Mouse (Mus musculus) testis, postnatal 10 days (tissue): ENCODE data around the gene Cops6.
A peak's percentile ranks its signal among the peaks of the same experiment; 100 is the strongest.

ENCODE experiments used
- DNase-seq: peaks from one replicate; pipeline ENCODE4 v3.0.0; 2021; ENCODE audit warnings: low spot score

Cops6 gene

GRCm38 (mm10) chr5:138187661-138188306, 26.9 kb downstream of the Cops6 start:
- DNase-seq = peak; percentile 56

GRCm38 (mm10) chr5:138193771-138194727, 33.2 kb downstream of the Cops6 start, which contains the start of gene Mblac1:
Gene Mblac1, plus strand, starts transcription at chr5:138194314.
- peak; percentile 85 for DNase-seq

DNA sequence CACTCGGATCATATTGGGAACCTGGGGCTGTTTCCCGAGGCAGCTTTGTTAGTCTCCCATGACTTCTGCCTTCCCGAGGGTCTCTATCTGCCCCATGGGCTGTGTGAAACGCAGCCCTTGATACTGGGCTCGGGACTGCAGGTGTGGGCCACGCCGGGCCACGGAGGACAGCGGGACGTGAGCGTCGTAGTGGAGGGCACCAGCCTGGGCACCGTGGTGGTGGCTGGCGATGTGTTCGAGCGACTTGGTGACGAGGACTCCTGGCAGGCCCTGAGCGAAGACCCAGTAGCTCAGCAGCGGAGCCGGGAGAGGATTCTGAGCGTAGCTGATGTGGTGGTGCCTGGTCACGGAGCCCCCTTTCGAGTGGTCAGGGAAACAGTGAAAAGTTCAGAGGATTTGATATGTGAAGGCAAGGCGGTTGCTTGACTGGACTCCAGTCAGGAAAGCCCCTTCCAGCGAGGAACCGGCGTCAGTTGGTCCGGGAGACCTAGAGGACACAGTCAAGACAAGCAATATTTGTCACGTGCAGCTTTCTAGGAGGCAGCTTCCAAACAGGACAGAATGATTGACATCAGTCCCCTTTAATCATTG, 34.0 kb downstream of the Cops6 start:
- DNase-seq = peak; percentile 58

GRCm38 (mm10) chr5:138195463-138195862, 34.6 kb downstream of the Cops6 start:
- DNase-seq = no peak

DNA sequence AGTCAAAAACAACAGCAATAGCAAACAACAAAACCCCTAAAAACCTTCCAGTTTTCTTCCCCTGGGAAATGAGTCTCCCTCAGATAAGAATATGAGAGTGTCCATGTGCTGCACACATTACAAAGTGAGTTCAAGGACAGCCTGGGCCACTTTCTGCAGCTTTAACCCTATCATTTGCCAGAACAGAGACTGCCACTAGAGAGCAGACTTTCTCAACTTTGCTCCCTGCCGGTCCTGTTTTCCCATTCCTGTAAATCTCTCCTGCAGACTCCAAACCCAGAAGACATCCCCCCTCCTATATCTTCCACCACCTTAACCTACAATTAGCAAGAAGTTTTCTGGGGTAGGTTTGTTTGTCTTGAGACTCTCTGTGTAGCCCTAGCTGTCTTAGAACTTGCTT, 38.7 kb downstream of the Cops6 start:
- DNase-seq = no peak

DNA sequence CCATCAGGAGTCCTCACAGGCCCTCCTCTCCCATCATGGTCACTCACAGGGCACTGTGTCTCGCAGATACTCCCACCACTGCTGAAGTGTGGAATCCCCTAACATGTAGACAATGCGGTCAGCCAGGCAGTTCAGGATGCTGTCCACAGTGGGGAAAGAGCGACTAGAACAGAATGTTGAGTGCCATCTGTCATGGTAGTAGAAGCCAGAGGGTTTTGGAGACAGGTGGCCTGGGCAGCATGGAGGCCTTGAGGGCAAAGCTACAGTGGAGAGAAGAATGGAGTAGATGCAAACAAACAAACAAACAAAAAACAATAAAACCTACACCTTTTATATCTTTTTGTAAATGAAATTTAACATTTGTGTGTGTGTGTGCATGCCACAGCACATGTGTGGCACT, 41.2 kb downstream of the Cops6 start:
- DNase-seq = no peak

DNA sequence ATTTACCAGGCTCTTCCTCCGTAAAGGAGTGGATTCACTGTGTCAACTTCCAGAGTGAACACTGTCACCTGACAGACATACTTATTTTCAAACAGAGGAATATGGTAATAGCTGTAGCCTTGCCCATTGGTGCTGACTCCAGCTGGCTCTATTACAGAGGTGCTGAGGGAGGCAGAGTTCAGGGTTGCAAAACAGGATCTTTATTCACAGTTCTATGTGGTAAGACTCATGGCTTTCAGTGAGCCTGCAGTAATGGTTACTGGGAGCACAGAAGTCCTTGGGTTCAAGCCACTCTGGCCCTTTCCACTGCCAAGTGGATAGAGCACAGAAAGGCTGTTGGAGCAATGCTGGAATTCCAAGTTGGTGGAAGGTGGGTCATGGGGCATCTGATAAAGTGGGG, 46.4 kb downstream of the Cops6 start:
- no peak for DNase-seq

DNA sequence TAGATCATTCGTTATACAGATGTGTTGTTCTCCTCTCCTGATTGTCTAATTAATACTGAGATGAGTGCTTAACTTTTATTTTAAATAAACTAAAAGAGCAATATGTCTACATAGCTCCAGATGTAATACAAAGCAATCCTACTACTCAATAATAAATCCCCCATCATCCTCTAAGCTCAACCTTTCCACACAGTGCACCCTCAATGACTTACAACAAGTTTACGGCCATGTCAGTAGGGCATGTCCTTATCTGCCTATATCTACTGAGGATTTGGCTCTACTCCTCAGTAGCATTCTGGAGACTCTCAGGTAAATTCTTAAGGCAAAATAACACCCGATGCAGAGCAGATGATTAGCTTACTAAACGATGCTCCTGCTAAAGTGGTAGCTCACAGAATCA, 47.0 kb downstream of the Cops6 start:
- no peak for DNase-seq
